Mouse (Mus musculus) kidney, adult 2 months (tissue): ENCODE measurements around the gene Sema4b. TPM values are rescaled to one million over a fixed set of nuclear protein-coding genes. Genes with fewer than 3 reads are reported as not detected.

Source experiments
- DNase-seq: peaks from one replicate; pipeline ENCODE4 v3.0.0; 2021
- H3K27ac ChIP-seq: fragments of 200-500 bp; 2 replicates; pipeline ENCODE4 v1.5.1; 2012; ENCODE audit warnings: low read depth, low read length, control low read depth, inconsistent platforms; ENCODE audit not compliant: insufficient read depth
- H3K27me3 ChIP-seq: fragments of 200-500 bp; replicated peaks from 2 replicates; pipeline ENCODE4 v1.6.1; 2012; ENCODE audit warnings: mild to moderate bottlenecking, moderate library complexity, low read length, inconsistent platforms; ENCODE audit not compliant: control insufficient read depth, insufficient read depth
- H3K36me3 ChIP-seq: fragments of 200-500 bp; 2 replicates; pipeline ENCODE4 v1.6.1; 2012; ENCODE audit warnings: mild to moderate bottlenecking, moderate library complexity, low read length, inconsistent platforms; ENCODE audit not compliant: control insufficient read depth, insufficient read depth
- H3K4me1 ChIP-seq: fragments of 200-500 bp; 2 replicates; pipeline ENCODE4 v1.6.1; 2011; ENCODE audit warnings: low read length; ENCODE audit not compliant: control insufficient read depth, insufficient read depth
- H3K4me3 ChIP-seq: fragments of 200-500 bp; 2 replicates; pipeline ENCODE4 v1.5.1; 2011; ENCODE audit warnings: mild to moderate bottlenecking, low read depth, low read length, control low read depth; ENCODE audit not compliant: insufficient read depth
- CTCF ChIP-seq: fragments of 200-500 bp; conservative IDR thresholded peaks from 2 replicates; pipeline ENCODE4 v1.5.1; 2011; ENCODE audit warnings: low read depth, mild to moderate bottlenecking, control low read depth, low read length, moderate library complexity, mixed read lengths; ENCODE audit not compliant: insufficient read depth, insufficient read length
- POLR2A ChIP-seq: fragments of 200-500 bp; IDR thresholded peaks from one replicate; pipeline ENCODE4 v1.6.1; 2011; ENCODE audit warnings: low read depth, low read length, control low read depth
- WGBS: fragments of 180-500 bp; shearing (Covaris S2); methylation state at CpG from one replicate; pipeline ENCODE4 v1.1.7; 2018; 5-methylcytosine and 5-hydroxymethylcytosine counted together
- polyA plus RNA-seq: library from polyadenylated mRNA; depleted of rRNA; stranded (reverse); fragments of >200 nt; gene quantifications from 2 replicates; pipeline ENCODE4 v1.2.3, GENCODE M21; 2012

Sema4b gene
- polyA plus RNA-seq, 1 experiment = 24.4 TPM

- no peaks in the 10 kb centered on the region for H3K27me3 ChIP-seq
- peaks cover 6% of the 10 kb centered on the region for H3K36me3 ChIP-seq
- peak; percentile 75 for DNase-seq
- H3K27ac ChIP-seq = no peak overlapping the region
- WGBS = 46% methylated on average over 8 of the region's 8 CpGs
- TF ChIP-seq CTCF (peak; percentile 20; the same call in 1 of the 2 replicates), POLR2A (no peak)
- no peak overlapping the region for H3K4me3 ChIP-seq
- H3K4me1 ChIP-seq = peaks cover 2% of the 10 kb centered on the region; the same call in 1 of the 2 replicates
Observed at GRCm38 (mm10) chr7:80216566-80216965, 29.9 kb downstream of the Sema4b start.

- Histone ChIP-seq H3K4me1 (peaks cover 2% of the 10 kb centered on the region; the same call in 1 of the 2 replicates), H3K36me3 (peaks cover 6% of the 10 kb centered on the region), H3K27me3 (no peaks in the 10 kb centered on the region), H3K27ac (no peak overlapping the region), H3K4me3 (no peak overlapping the region)
- DNase-seq = no peak
- WGBS = 93% methylated on average over 9 of the region's 9 CpGs
- TF ChIP-seq CTCF (no peak), POLR2A (no peak)
Observed at GRCm38 (mm10) chr7:80218666-80219065, 32.0 kb downstream of the Sema4b start.

- TF ChIP-seq CTCF (no peak), POLR2A (no peak)
- Histone ChIP-seq H3K4me3 (no peak overlapping the region), H3K27ac (no peak overlapping the region), H3K27me3 (no peaks in the 10 kb centered on the region), H3K4me1 (peaks cover 2% of the 10 kb centered on the region; the same call in 1 of the 2 replicates), H3K36me3 (peaks cover 6% of the 10 kb centered on the region)
- DNase-seq = no peak
- WGBS = 92% methylated on average over 9 of the region's 9 CpGs
Observed at GRCm38 (mm10) chr7:80220237-80220797, 33.7 kb downstream of the Sema4b start.

GRCm38 (mm10) chr7:80221179-80221750, 34.6 kb downstream of the Sema4b start:
- peaks cover under 1% of the 10 kb centered on the region; the same call in 1 of the 2 replicates for H3K4me1 ChIP-seq
- H3K4me3 ChIP-seq = no peak overlapping the region
- no peak overlapping the region for H3K27ac ChIP-seq
- peaks cover 6% of the 10 kb centered on the region for H3K36me3 ChIP-seq
- no peaks in the 10 kb centered on the region for H3K27me3 ChIP-seq
- no peak for DNase-seq
- 88% methylated on average over 4 of the region's 4 CpGs for WGBS
- TF ChIP-seq POLR2A (no peak), CTCF (no peak)

GRCm38 (mm10) chr7:80227065-80227464, 40.4 kb downstream of the Sema4b start:
- Histone ChIP-seq H3K36me3 (peaks cover 2% of the 10 kb centered on the region; the same call in 1 of the 2 replicates), H3K27ac (no peak overlapping the region), H3K4me3 (no peak overlapping the region), H3K4me1 (peaks cover 21% of the 10 kb centered on the region), H3K27me3 (no peaks in the 10 kb centered on the region)
- no peak for DNase-seq
- 95% methylated on average over 4 of the region's 4 CpGs for WGBS
- TF ChIP-seq POLR2A (no peak), CTCF (no peak)

- H3K27me3 ChIP-seq = no peaks in the 10 kb centered on the region
- no peak overlapping the region for H3K27ac ChIP-seq
- peaks cover 2% of the 10 kb centered on the region; the same call in 1 of the 2 replicates for H3K36me3 ChIP-seq
- 30% methylated on average over 6 of the region's 6 CpGs for WGBS
- peak; percentile 63 for DNase-seq
- no peak for TF ChIP-seq POLR2A
- peaks cover 25% of the 10 kb centered on the region for H3K4me1 ChIP-seq
- no peak overlapping the region for H3K4me3 ChIP-seq
Observed at GRCm38 (mm10) chr7:80230196-80230595, 43.6 kb downstream of the Sema4b start.

- Histone ChIP-seq H3K36me3 (peaks cover 2% of the 10 kb centered on the region; the same call in 1 of the 2 replicates), H3K4me3 (peak overlapping the region; percentile 81), H3K27ac (peak overlapping the region; percentile 84), H3K27me3 (no peaks in the 10 kb centered on the region), H3K4me1 (peaks cover 25% of the 10 kb centered on the region)
- under 1% methylated on average over 29 of the region's 29 CpGs for WGBS
- peak; percentile 89 for DNase-seq
- TF ChIP-seq CTCF (no peak), POLR2A (no peak)
Observed at GRCm38 (mm10) chr7:80231971-80232488, 45.4 kb downstream of the Sema4b start.
